Mouse (Mus musculus): ENCODE measurements at regions not wholly inside any gene's neighbourhood (a gene's known extent, or its start where the extent isn't known, plus 50 kb on each side); places are given as distances from the start of the nearest gene placed in this dataset.

DNA sequence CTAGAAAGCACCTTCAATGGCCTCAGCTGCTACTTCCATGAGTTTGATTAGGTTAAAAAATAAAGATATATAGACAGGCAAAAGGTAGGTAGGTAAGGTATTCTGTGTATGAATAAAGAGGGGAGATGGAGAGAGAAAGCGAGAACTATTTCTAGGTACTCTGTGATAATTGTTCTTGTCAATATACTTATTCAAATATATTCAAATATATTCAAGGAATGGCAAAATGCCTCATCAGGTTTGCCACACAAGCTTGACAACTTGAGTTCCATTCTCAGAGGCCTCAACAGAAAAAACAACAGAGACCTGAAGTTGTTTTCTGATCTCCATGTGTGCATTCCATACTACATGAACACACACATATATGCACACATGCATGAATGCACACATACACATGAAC lies 240.2 kb upstream of the Gm38303 start:
- no peaks in the 10 kb centered on the region for H3K9me3 ChIP-seq (ENCODE audit: control insufficient read depth, low read length)
- DNase-seq (peak; percentile 1), ATAC-seq (ENCODE audit: low FRiP score, low TSS enrichment) (no peak)
- no peak overlapping the region for H3K9ac ChIP-seq (replicated peaks; ENCODE audit: low read length)
- H3K4me3 ChIP-seq (replicated peaks; ENCODE audit: low read depth, low read length): no peak overlapping the region
- no peaks in the 10 kb centered on the region for H3K4me1 ChIP-seq (ENCODE audit: control insufficient read depth, insufficient read depth, low read length)
- no peak overlapping the region for H3K27ac ChIP-seq (replicated peaks; ENCODE audit: low read depth, low read length)
- WGBS: 70% methylated on average over 1 of the region's 1 CpGs
- H3K27me3 ChIP-seq (ENCODE audit: control insufficient read depth, insufficient read depth, low read length): no peaks in the 10 kb centered on the region
- H3K36me3 ChIP-seq (ENCODE audit: control insufficient read depth, insufficient read depth, low read length): no peaks in the 10 kb centered on the region
- no peak overlapping the region for H3K4me2 ChIP-seq (ENCODE audit: low read length)

DNA sequence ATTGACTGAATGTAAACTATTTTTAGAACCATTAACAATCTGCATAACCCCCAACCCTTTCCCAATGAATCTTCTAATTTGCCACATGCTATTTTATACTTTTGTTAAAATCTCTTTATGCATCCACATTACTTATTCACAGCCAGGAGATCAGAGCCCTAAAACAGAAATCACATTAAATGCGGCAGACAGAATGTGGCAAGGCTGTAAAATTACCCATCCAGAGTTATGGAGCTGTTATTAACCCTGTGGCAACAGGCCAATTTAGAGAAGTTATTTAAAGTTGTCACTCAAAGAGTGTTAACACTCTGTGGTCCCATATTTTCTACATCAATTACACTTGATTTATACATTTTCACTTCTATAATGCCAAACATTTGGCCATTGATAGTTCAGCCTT lies 239.7 kb upstream of the Gm38303 start:
- no peaks in the 10 kb centered on the region for H3K36me3 ChIP-seq (ENCODE audit: control insufficient read depth, insufficient read depth, low read length)
- H3K4me1 ChIP-seq (ENCODE audit: control insufficient read depth, insufficient read depth, low read length): no peaks in the 10 kb centered on the region
- H3K27ac ChIP-seq (replicated peaks; ENCODE audit: low read depth, low read length): no peak overlapping the region
- DNase-seq: peak; percentile 15
- no peak overlapping the region for H3K4me2 ChIP-seq (ENCODE audit: low read length)
- H3K4me3 ChIP-seq (replicated peaks; ENCODE audit: low read depth, low read length): no peak overlapping the region
- H3K9me3 ChIP-seq (ENCODE audit: control insufficient read depth, low read length): no peaks in the 10 kb centered on the region
- H3K27me3 ChIP-seq (ENCODE audit: control insufficient read depth, insufficient read depth, low read length): no peaks in the 10 kb centered on the region
- WGBS: 87% methylated on average over 1 of the region's 1 CpGs
- no peak overlapping the region for H3K9ac ChIP-seq (replicated peaks; ENCODE audit: low read length)
- ATAC-seq (ENCODE audit: low FRiP score, low TSS enrichment): no peak

DNA sequence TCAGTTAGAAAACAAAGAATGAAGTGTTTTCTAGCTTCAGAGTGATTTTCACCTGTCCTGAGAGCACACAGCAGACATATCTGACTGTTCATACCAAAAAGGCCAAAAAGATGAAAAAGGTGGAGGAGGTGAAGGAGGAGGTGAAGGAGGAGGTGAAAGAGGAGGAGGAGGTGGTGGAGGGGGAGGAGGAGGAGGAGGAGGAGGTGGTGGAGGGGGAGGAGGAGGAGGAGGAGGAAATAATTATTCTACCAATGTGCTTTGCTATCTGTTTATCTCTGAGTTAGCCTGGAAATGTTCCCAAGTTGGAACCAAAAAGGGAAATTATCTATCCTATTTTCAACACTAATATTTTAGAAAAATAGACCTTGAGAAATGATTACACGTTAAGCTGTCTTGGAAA lies 239.3 kb upstream of the Gm38303 start:
- Histone ChIP-seq H3K9me3 (ENCODE audit: control insufficient read depth, low read length) (no peaks in the 10 kb centered on the region), H3K36me3 (ENCODE audit: control insufficient read depth, insufficient read depth, low read length) (no peaks in the 10 kb centered on the region), H3K27me3 (ENCODE audit: control insufficient read depth, insufficient read depth, low read length) (no peaks in the 10 kb centered on the region), H3K4me2 (ENCODE audit: low read length) (no peak overlapping the region), H3K4me3 (replicated peaks; ENCODE audit: low read depth, low read length) (no peak overlapping the region), H3K9ac (replicated peaks; ENCODE audit: low read length) (no peak overlapping the region), H3K27ac (replicated peaks; ENCODE audit: low read depth, low read length) (no peak overlapping the region), H3K4me1 (ENCODE audit: control insufficient read depth, insufficient read depth, low read length) (no peaks in the 10 kb centered on the region)
- ATAC-seq (ENCODE audit: low FRiP score, low TSS enrichment): no peak
- no peak for DNase-seq
- WGBS: 86% methylated on average over 1 of the region's 1 CpGs

All from midbrain, embryonic 14.5 days (tissue).